ENCODE assay signal across 12 mouse cellular contexts in the genomic region with DNA sequence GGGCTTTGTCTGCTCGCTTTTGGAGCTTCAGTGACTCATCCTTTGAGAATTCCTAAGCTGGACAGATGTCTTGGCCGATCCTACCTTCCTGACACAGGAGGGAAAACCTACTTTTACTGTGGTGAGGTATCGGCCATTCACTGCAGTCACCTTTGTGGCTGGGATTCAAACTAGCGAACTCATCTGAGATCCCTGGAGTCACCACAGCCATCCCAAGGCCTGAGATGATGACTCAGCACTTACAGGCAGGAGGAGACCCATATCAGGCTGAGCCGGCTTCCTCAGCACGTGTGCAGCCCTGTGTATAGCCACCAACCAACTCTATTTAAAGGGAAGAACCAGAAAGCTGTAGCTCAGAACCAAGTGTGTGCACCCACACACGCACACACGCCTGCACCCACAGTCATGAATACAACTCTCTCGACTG. TPM values are rescaled to one million over a fixed set of nuclear protein-coding genes. Genes with fewer than 3 reads are reported as not detected.
A peak's percentile ranks its signal among the peaks of the same experiment; 100 is the strongest.
DNase-seq lines count a peak whose midpoint lies in the region; ATAC-seq and TF ChIP-seq lines count a peak whose summit lies in the region.
"Had no signal": no experiment of that assay in that cellular context is flagged by ENCODE, and none has a peak within 500 bp of the region (broad histone marks: within the 10 kb centered on the region; RNA-seq: fewer than 3 reads in every experiment).

No protein-coding gene starts in this region.

- 81% methylated on average over 9 of the region's 9 CpGs for WGBS in kidney, embryonic 16.5 days
- WGBS in olfactory bulb, adult 2 months, result 50% methylated on average over 9 of the region's 9 CpGs

- H3K36me3 ChIP-seq in kidney, embryonic 16.5 days (ENCODE audit: insufficient read depth, low read length), result no peaks in the 10 kb centered on the region
- H3K36me3 ChIP-seq: forebrain, embryonic 15.5 days had no signal

- no peak for DNase-seq in kidney, postnatal 4 days
- DNase-seq in NIH3T3 (ENCODE audit: low read depth), result peak; percentile 56
- peak; percentile 67 to 88 for DNase-seq in frontal cortex, postnatal 36 days (ENCODE audit: low spot score in 2 of 2)
- DNase-seq in T-cell, adult 2 months (ENCODE audit: low spot score), result no peak
- DNase-seq in layer of hippocampus, postnatal 25 days (ENCODE audit: extremely low spot score in 1 of 2, low spot score in 1 of 2), result no peak
- DNase-seq in urinary bladder, postnatal 14 days (ENCODE audit: low spot score), result no peak
- DNase-seq: cerebellum, adult 18-20 months; kidney, postnatal 36 days; lung, postnatal 36 days had no signal

- H3K9me3 ChIP-seq in kidney, embryonic 16.5 days (ENCODE audit: low read length), result no peaks in the 10 kb centered on the region
- H3K9me3 ChIP-seq: forebrain, embryonic 15.5 days had no signal

- no peak for ATAC-seq in kidney, embryonic 16.5 days (ENCODE audit: low FRiP score, low TSS enrichment)
- ATAC-seq: forebrain, embryonic 15.5 days had no signal

- no peak overlapping the region for H3K4me2 ChIP-seq in kidney, embryonic 16.5 days (replicated peaks; ENCODE audit: low read depth, low read length)
- H3K4me2 ChIP-seq: forebrain, embryonic 15.5 days had no signal

- 0 out of 2 replicates have a peak overlapping the region, but pooled peaks have one; percentile 19 for H3K9ac ChIP-seq in kidney, embryonic 16.5 days (replicated peaks; ENCODE audit: low read length)
- H3K9ac ChIP-seq: forebrain, embryonic 15.5 days had no signal

- no peak overlapping the region for H3K27ac ChIP-seq in kidney, embryonic 16.5 days (ENCODE audit: low read length)
- H3K27ac ChIP-seq in olfactory bulb, adult 2 months (ENCODE audit: insufficient read depth, low read depth, low read length), result peak overlapping the region; percentile 61; the same call in 1 of the 2 replicates
- H3K27ac ChIP-seq: forebrain, embryonic 15.5 days had no signal

- no peaks in the 10 kb centered on the region for H3K27me3 ChIP-seq in kidney, embryonic 16.5 days (ENCODE audit: insufficient read depth, low read length)
- H3K27me3 ChIP-seq: forebrain, embryonic 15.5 days had no signal

- no peak for TF ChIP-seq CTCF in olfactory bulb, adult 2 months (IDR thresholded peaks at IDR 0.05; ENCODE audit: insufficient read depth, low read depth, low read length)

- peaks cover 33% of the 10 kb centered on the region for H3K4me1 ChIP-seq in kidney, embryonic 16.5 days (ENCODE audit: insufficient read depth, low read length)
- peaks cover 22% of the 10 kb centered on the region for H3K4me1 ChIP-seq in olfactory bulb, adult 2 months (ENCODE audit: control insufficient read depth, insufficient read depth, low read length)

- no peak overlapping the region for H3K4me3 ChIP-seq in kidney, embryonic 16.5 days (ENCODE audit: low read length)
- H3K4me3 ChIP-seq in olfactory bulb, adult 2 months (ENCODE audit: insufficient read depth, low read depth, low read length), result no peak overlapping the region
- H3K4me3 ChIP-seq: forebrain, embryonic 15.5 days had no signal

- TF ChIP-seq POLR2A in olfactory bulb, adult 2 months (IDR thresholded peaks at IDR 0.05; ENCODE audit: insufficient read depth, low read depth, low read length), result no peak

RNA-seq across cellular contexts. Expression of a gene that starts 2.0 kb away (rescaled TPM):
- polyA plus RNA-seq in kidney, embryonic 16.5 days (2015; fragmentation: Nextera tagmentation; extraction: Ambion mirVana), result 11.0 and 13.1 TPM in 2 replicates
- polyA plus RNA-seq in olfactory bulb, adult 2 months (2012; ENCODE audit: insufficient read depth, insufficient read length, low replicate concordance, missing spikeins), result not detected in 2 replicates
- 10 to 100 TPM; 67.1 to 83.8 TPM for total RNA-seq in layer of hippocampus, postnatal 25 days (2021)

Comparison
In these comparisons a context has a peak if more than half of its experiments do, and no peak if none do; other contexts are left out.
1. DNase-seq: peak in NIH3T3 (single experiment) and frontal cortex, postnatal 36 days (2 of 2); none in kidney, postnatal 4 days (0 of 2), T-cell, adult 2 months (single experiment), layer of hippocampus, postnatal 25 days (0 of 2) and urinary bladder, postnatal 14 days (single experiment).